ENCODE assay signal across 13 mouse cellular contexts in the genomic region with DNA sequence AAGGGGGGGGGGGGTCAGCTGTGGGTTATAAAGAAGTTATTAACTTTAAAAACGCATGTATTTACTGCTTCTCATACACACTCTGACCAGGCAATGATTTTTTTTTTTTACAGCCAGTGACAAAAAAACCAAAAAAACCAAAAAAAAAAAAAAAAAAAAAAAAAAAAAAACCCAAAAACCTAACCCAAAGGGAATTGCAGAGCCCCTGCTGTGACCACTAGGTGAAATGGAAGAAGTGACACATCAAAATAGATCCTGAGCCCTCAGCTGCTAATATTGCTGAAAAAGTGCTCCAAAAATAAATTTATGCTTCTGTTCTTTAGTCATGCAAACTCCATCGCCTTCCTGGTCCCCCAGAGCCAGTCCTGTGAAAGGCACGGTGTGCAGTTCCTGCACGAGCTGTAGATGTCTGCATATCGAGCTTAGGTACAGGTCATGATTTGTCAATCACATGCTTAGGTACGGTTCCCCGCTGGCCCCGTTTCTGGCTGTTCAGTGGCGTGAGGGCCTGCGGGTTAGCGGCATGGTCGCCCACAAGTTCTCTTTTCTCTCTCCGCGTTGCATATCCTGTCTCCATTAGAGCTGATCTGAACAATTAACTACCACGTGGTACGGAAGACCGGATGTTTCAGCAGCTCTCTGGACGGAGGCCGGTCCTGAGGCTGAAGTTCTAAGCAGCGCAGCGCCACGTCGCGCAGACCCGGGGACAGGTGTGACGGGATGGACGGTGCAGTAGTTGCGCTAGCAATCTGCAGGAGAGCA.
"Had no signal": no experiment of that assay in that cellular context is flagged by ENCODE, and none has a peak within 500 bp of the region (broad histone marks: within the 10 kb centered on the region; RNA-seq: fewer than 3 reads in every experiment).

No protein-coding gene starts in this region.

- H3K9me3 ChIP-seq: kidney, embryonic 15.5 days; limb, embryonic 13.5 days; neural tube, embryonic 15.5 days; stomach, embryonic 15.5 days had no signal

- H3K27me3 ChIP-seq: kidney, embryonic 15.5 days; limb, embryonic 13.5 days; neural tube, embryonic 15.5 days; stomach, embryonic 15.5 days had no signal

- H3K4me1 ChIP-seq: kidney, embryonic 15.5 days; limb, embryonic 13.5 days; neural tube, embryonic 15.5 days; stomach, embryonic 15.5 days had no signal

- H3K4me3 ChIP-seq: kidney, embryonic 15.5 days; limb, embryonic 13.5 days; myocyte; neural tube, embryonic 15.5 days; stomach, embryonic 15.5 days had no signal

- H3K9ac ChIP-seq: kidney, embryonic 15.5 days; limb, embryonic 13.5 days; liver, embryonic 14.5 days; neural tube, embryonic 15.5 days; stomach, embryonic 15.5 days had no signal

- H3K27ac ChIP-seq: kidney, embryonic 15.5 days; limb, embryonic 13.5 days; liver, embryonic 14.5 days; neural tube, embryonic 15.5 days; stomach, embryonic 15.5 days had no signal

- H3K4me2 ChIP-seq: kidney, embryonic 15.5 days; limb, embryonic 13.5 days; neural tube, embryonic 15.5 days; stomach, embryonic 15.5 days had no signal

- DNase-seq: kidney, postnatal 14 days; left cerebral cortex, postnatal 4 days; lung, adult 18-20 months; midbrain, embryonic 14.5 days; right cerebral cortex, postnatal 4 days; spleen, adult 18-20 months; thymus, postnatal 36 days had no signal
